Mouse (Mus musculus): Measurements from ENCODE around the gene Mlh3. TPM values are rescaled to one million over a fixed set of nuclear protein-coding genes. Genes with fewer than 3 reads are reported as not detected.

The Mlh3 gene
- polyA plus RNA-seq, 1 experiment from 2014 or later: 11.7 TPM

DNA sequence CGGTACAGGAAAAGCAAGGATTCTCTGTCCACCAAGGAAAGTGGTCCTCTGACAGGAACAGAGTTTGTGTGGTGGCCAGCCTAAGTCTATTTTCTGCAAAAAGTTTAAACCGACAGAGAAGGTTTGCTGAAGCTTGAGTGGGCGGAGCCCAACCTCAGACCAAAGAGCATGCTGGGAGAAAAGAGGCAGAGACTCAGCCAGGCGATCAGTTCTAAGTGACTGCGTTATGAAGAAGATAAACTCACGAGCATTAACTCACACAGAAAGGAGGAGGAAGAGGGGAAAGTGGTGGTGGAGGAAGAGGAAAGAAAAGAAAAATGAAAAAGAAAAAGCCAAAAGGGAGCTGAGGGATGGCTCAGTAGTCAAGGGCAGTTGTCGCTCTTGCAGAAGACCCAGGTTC is 80.1 kb downstream of the Mlh3 start:
- H3K4me1 ChIP-seq (replicated peaks; ENCODE audit: control insufficient read depth, insufficient read depth, low read length): peaks cover 22% of the 10 kb centered on the region
- H3K36me3 ChIP-seq (ENCODE audit: control insufficient read depth, insufficient read depth): no peaks in the 10 kb centered on the region
- H3K4me3 ChIP-seq (replicated peaks; ENCODE audit: low read length): no peak overlapping the region
- no peak overlapping the region for H3K27ac ChIP-seq (ENCODE audit: low read length)
- H3K27me3 ChIP-seq (replicated peaks; ENCODE audit: control insufficient read depth, insufficient read depth, low read length): no peaks in the 10 kb centered on the region
- no peak for ATAC-seq
- H3K4me2 ChIP-seq (ENCODE audit: low read length): no peak overlapping the region
- 80% methylated on average over 7 of the region's 7 CpGs for WGBS
- H3K9ac ChIP-seq (replicated peaks; ENCODE audit: low read depth, low read length): no peak overlapping the region
- no peaks in the 10 kb centered on the region for H3K9me3 ChIP-seq (ENCODE audit: control insufficient read depth, low read length)

DNA sequence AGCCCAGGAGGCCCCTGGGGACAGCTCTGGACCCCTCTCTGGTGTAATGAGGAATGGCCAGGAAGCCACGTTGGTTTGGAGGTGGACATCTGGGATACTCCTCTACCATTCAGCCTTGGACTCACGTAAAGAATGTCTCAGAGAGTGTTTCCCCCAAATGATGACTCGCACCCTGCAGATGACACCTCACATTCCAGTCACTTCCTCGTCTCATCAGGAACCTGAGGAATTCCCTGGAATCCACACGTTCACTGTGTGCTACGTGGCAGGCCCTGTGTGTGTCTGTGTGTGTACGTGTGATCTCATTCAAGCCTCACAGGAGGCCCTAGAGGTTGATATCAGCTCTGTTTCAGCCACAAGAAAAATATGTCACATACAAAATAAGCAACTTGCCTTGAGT is 84.0 kb downstream of the Mlh3 start:
- Histone ChIP-seq H3K27ac (ENCODE audit: low read length) (no peak overlapping the region), H3K36me3 (ENCODE audit: control insufficient read depth, insufficient read depth) (no peaks in the 10 kb centered on the region), H3K4me1 (replicated peaks; ENCODE audit: control insufficient read depth, insufficient read depth, low read length) (peaks cover 15% of the 10 kb centered on the region), H3K9ac (replicated peaks; ENCODE audit: low read depth, low read length) (no peak overlapping the region), H3K27me3 (replicated peaks; ENCODE audit: control insufficient read depth, insufficient read depth, low read length) (no peaks in the 10 kb centered on the region), H3K4me3 (replicated peaks; ENCODE audit: low read length) (no peak overlapping the region), H3K4me2 (ENCODE audit: low read length) (no peak overlapping the region), H3K9me3 (ENCODE audit: control insufficient read depth, low read length) (no peaks in the 10 kb centered on the region)
- ATAC-seq: no peak
- WGBS: 77% methylated on average over 7 of the region's 7 CpGs

DNA sequence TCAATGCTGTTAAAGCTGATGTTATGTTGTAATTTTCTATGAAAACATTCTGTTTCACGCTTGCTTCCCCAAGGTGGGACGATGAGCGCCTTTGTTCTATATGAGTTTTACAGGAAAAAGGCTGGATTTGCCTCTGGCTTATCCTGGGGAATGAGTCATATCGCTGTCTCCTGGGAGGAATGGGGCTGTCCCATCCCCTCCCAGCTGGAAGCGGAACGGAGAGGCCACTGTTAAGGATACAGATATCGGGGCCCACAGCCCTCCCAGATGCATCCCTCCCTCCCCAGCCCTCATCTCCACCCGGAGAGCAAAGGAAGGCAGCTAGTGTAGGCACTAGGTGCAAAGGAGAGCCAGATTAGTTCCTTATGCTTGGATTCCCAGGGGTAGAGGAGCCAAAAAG is 84.6 kb downstream of the Mlh3 start:
- WGBS: 73% methylated on average over 8 of the region's 8 CpGs
- H3K27ac ChIP-seq (ENCODE audit: low read length): no peak overlapping the region
- H3K4me3 ChIP-seq (replicated peaks; ENCODE audit: low read length): no peak overlapping the region
- no peak overlapping the region for H3K9ac ChIP-seq (replicated peaks; ENCODE audit: low read depth, low read length)
- no peak overlapping the region for H3K4me2 ChIP-seq (ENCODE audit: low read length)
- no peaks in the 10 kb centered on the region for H3K27me3 ChIP-seq (replicated peaks; ENCODE audit: control insufficient read depth, insufficient read depth, low read length)
- H3K4me1 ChIP-seq (replicated peaks; ENCODE audit: control insufficient read depth, insufficient read depth, low read length): peaks cover 18% of the 10 kb centered on the region
- no peaks in the 10 kb centered on the region for H3K36me3 ChIP-seq (ENCODE audit: control insufficient read depth, insufficient read depth)
- no peak for ATAC-seq
- H3K9me3 ChIP-seq (ENCODE audit: control insufficient read depth, low read length): no peaks in the 10 kb centered on the region

Small RNAs within 50 kb of the gene (microRNA-seq; reads per million reads assigned to microRNA genes)
- gene Mir6938: 0.83 reads per million

Other genes with a start within 250 kb of the Mlh3 start
- gene Prox2, start 159.8 kb downstream of the Mlh3 start, polyA plus RNA-seq (2015; fragmentation: Nextera tagmentation; extraction: Ambion mirVana): 1.6 and 2.1 TPM in 2 replicates
- 102 and 106 TPM in 2 replicates for gene Dlst, start 159.8 kb downstream of the Mlh3 start, polyA plus RNA-seq (2015; fragmentation: Nextera tagmentation; extraction: Ambion mirVana)
- 23.7 and 30.8 TPM in 2 replicates for gene Rps6kl1, start 119.3 kb downstream of the Mlh3 start, polyA plus RNA-seq (2015; fragmentation: Nextera tagmentation; extraction: Ambion mirVana)
- 5.5 and 7.2 TPM in 2 replicates for gene Pgf, start 92.8 kb downstream of the Mlh3 start, polyA plus RNA-seq (2015; fragmentation: Nextera tagmentation; extraction: Ambion mirVana)
- 76.9 and 86.3 TPM in 2 replicates for gene Eif2b2, start 51.1 kb downstream of the Mlh3 start, polyA plus RNA-seq (2015; fragmentation: Nextera tagmentation; extraction: Ambion mirVana)
- gene Acyp1, start 17.8 kb upstream of the Mlh3 start, polyA plus RNA-seq (2015; fragmentation: Nextera tagmentation; extraction: Ambion mirVana): 46.9 and 52.8 TPM in 2 replicates
- gene Zc2hc1c, start 18.0 kb upstream of the Mlh3 start, polyA plus RNA-seq (2015; fragmentation: Nextera tagmentation; extraction: Ambion mirVana): 0.86 and 0.98 TPM in 2 replicates
- gene Nek9, start 68.8 kb upstream of the Mlh3 start, polyA plus RNA-seq (2015; fragmentation: Nextera tagmentation; extraction: Ambion mirVana): 13.2 and 13.9 TPM in 2 replicates
- gene Tmed10, start 104.2 kb upstream of the Mlh3 start, polyA plus RNA-seq (2015; fragmentation: Nextera tagmentation; extraction: Ambion mirVana): 150 and 175 TPM in 2 replicates
- gene Fos, start 203.3 kb upstream of the Mlh3 start, polyA plus RNA-seq (2015; fragmentation: Nextera tagmentation; extraction: Ambion mirVana): 1.9 and 2.4 TPM in 2 replicates

Measured in forebrain, embryonic 16.5 days (tissue).